Mouse (Mus musculus): ENCODE results near the gene Trpv4.

Gene Trpv4

GRCm38 (mm10) chr5:114625590-114625989 lies 32.6 kb downstream of the Trpv4 start:
- DNase-seq (ENCODE audit: low read depth, low spot score) = peak; percentile 66

- peak; percentile 78 for DNase-seq (ENCODE audit: low read depth, low spot score)
Observed at GRCm38 (mm10) chr5:114620305-114620704, 37.9 kb downstream of the Trpv4 start.

- DNase-seq (ENCODE audit: low read depth, low spot score) = peak; percentile 73
Observed at GRCm38 (mm10) chr5:114618851-114619250, 39.4 kb downstream of the Trpv4 start.

- DNase-seq (ENCODE audit: low read depth, low spot score) = no peak
Observed at GRCm38 (mm10) chr5:114617809-114618208, 40.4 kb downstream of the Trpv4 start.

- peak; percentile 42 for DNase-seq (ENCODE audit: low read depth, low spot score)
Observed at GRCm38 (mm10) chr5:114616336-114617061, 41.7 kb downstream of the Trpv4 start.

- DNase-seq (ENCODE audit: low read depth, low spot score) = no peak
Observed at GRCm38 (mm10) chr5:114614863-114615262, 43.4 kb downstream of the Trpv4 start.

- DNase-seq (ENCODE audit: low read depth, low spot score) = peak; percentile 50
Observed at GRCm38 (mm10) chr5:114611968-114612608, 46.1 kb downstream of the Trpv4 start.

GRCm38 (mm10) chr5:114611256-114611655 lies 47.0 kb downstream of the Trpv4 start:
- DNase-seq (ENCODE audit: low read depth, low spot score) = no peak

- DNase-seq (ENCODE audit: low read depth, low spot score) = peak; percentile 58
Observed at GRCm38 (mm10) chr5:114608516-114608915, 49.7 kb downstream of the Trpv4 start.

- DNase-seq (ENCODE audit: low read depth, low spot score) = no peak
Observed at GRCm38 (mm10) chr5:114607651-114608050, 50.6 kb downstream of the Trpv4 start.

GRCm38 (mm10) chr5:114605981-114606380 lies 52.2 kb downstream of the Trpv4 start:
- DNase-seq (ENCODE audit: low read depth, low spot score) = no peak

GRCm38 (mm10) chr5:114604781-114605290 lies 53.4 kb downstream of the Trpv4 start:
- peak; percentile 28 for DNase-seq (ENCODE audit: low read depth, low spot score)

- peak; percentile 53 for DNase-seq (ENCODE audit: low read depth, low spot score)
Observed at GRCm38 (mm10) chr5:114603975-114604374, 54.2 kb downstream of the Trpv4 start.

GRCm38 (mm10) chr5:114602012-114602411 lies 56.2 kb downstream of the Trpv4 start:
- no peak for DNase-seq (ENCODE audit: low read depth, low spot score)

GRCm38 (mm10) chr5:114597652-114598051 lies 60.6 kb downstream of the Trpv4 start:
- DNase-seq (ENCODE audit: low read depth, low spot score) = no peak

GRCm38 (mm10) chr5:114597222-114597621 lies 61.0 kb downstream of the Trpv4 start:
- DNase-seq (ENCODE audit: low read depth, low spot score) = peak; percentile 69

- peak; percentile 76 for DNase-seq (ENCODE audit: low read depth, low spot score)
Observed at GRCm38 (mm10) chr5:114596604-114597003, 61.6 kb downstream of the Trpv4 start.

GRCm38 (mm10) chr5:114594741-114595241 lies 63.4 kb downstream of the Trpv4 start:
- peak; percentile 80 for DNase-seq (ENCODE audit: low read depth, low spot score)

GRCm38 (mm10) chr5:114593949-114594348 lies 64.3 kb downstream of the Trpv4 start:
- no peak for DNase-seq (ENCODE audit: low read depth, low spot score)

GRCm38 (mm10) chr5:114593161-114593821 lies 64.9 kb downstream of the Trpv4 start:
- DNase-seq (ENCODE audit: low read depth, low spot score) = no peak

GRCm38 (mm10) chr5:114592463-114593160 lies 65.6 kb downstream of the Trpv4 start:
- no peak for DNase-seq (ENCODE audit: low read depth, low spot score)
